Comparison of ENCODE assay signal across 8 mouse cellular contexts in the genomic region with DNA sequence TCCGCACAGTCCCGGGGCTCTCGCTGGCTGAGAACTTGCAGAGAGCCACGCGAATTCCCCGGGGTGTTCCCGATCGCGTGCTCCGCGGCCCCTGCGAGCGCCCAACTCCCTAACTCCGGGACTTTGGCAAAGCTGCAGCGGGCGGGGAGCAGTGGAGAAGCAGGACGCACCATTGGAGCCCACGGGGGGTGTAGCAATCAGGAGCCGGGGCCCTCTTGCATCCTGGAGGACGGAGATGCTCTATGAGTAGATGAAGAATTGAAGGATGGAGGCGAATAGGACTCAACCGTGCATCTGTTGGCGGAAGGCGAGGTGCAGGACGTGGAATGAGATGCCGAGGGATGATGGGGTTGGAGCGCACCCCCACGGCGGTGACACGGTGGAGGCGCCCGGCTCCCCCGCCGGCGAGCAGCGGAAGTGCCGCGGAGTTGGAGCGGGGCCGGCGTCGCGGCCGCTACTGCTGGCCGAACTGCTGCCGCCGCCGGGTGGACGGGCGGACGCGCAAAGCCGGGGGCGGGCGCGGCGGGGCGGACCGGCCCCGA. TPM values are rescaled to one million over a fixed set of nuclear protein-coding genes. Genes with fewer than 3 reads are reported as not detected.
DNase-seq lines count a peak whose midpoint lies in the region; ATAC-seq lines count a peak whose summit lies in the region.

TSS of gene Galnt10 (plus strand) at position 425 of the 542 bp plus-strand sequence.

- peak; percentile 97 for ATAC-seq in intestine, embryonic 15.5 days

- no peaks in the 10 kb centered on the region for H3K9me3 ChIP-seq in intestine, embryonic 15.5 days

- H3K27me3 ChIP-seq in intestine, embryonic 15.5 days (replicated peaks) = no peaks in the 10 kb centered on the region

- WGBS in intestine, embryonic 15.5 days = under 1% methylated on average over 59 of the region's 60 CpGs

- peak; percentile 76 for DNase-seq in adrenal gland, adult 8-10 months
- DNase-seq in embryo, embryonic 9.5 days (ENCODE audit: extremely low spot score) = peak; percentile 89
- peak; percentile 81 to 91 for DNase-seq in gastrocnemius, postnatal 4 days (ENCODE audit: low spot score in 2 of 2)
- peak; percentile 78 to 86 for DNase-seq in left cerebral cortex, postnatal 25 days (ENCODE audit: low spot score in 2 of 2)
- peak; percentile 88 for DNase-seq in mesoderm, embryonic 11.5 days (ENCODE audit: low read depth, low spot score)
- DNase-seq in right cerebral cortex, postnatal 25 days = peak; percentile 84
- DNase-seq in urinary bladder, postnatal 36 days (ENCODE audit: low spot score in 2 of 2) = peak; percentile 82 to 83

- intact Hi-C loops in left cerebral cortex, postnatal 25 days (cut with DNase I) = no loop called here

- peaks cover 10% of the 10 kb centered on the region for H3K4me1 ChIP-seq in intestine, embryonic 15.5 days (replicated peaks)

- H3K9ac ChIP-seq in intestine, embryonic 15.5 days = peak within 1 kb of the TSS; percentile 90

- peak within 1 kb of the TSS; percentile 76 for H3K27ac ChIP-seq in intestine, embryonic 15.5 days

- H3K36me3 ChIP-seq in intestine, embryonic 15.5 days = no peaks in the 10 kb centered on the region

- H3K4me3 ChIP-seq in intestine, embryonic 15.5 days (replicated peaks) = peak within 1 kb of the TSS; percentile 88

- peak within 1 kb of the TSS; percentile 89 for H3K4me2 ChIP-seq in intestine, embryonic 15.5 days (replicated peaks)

RNA-seq across cellular contexts. Expression of gene Galnt10, which starts in this region (rescaled TPM):
- total RNA-seq in adrenal gland, adult 8-10 months (2022) = 10 to 100 TPM; 55.7 to 76.3 (median 61.3) TPM
- 10 to 100 TPM; 16.9 to 18.8 TPM for total RNA-seq in gastrocnemius, postnatal 4 days (2021)
- 19.3 and 20.3 TPM in 2 replicates for polyA plus RNA-seq in intestine, embryonic 15.5 days (2015; fragmentation: Nextera tagmentation; extraction: Ambion mirVana)
- 1 to 10 TPM; 6.8 to 7.1 TPM for total RNA-seq in left cerebral cortex, postnatal 25 days (2021)

Comparison
In these comparisons a context has a peak if more than half of its experiments do, and no peak if none do; other contexts are left out.
1. Peak in every context shown above with its lines: DNase-seq, ATAC-seq, H3K4me3 ChIP-seq and H3K27ac ChIP-seq.